ENCODE assay signal across 9 mouse cellular contexts in genomic region chr12:29528031-29528771, GRCm38 (mm10). TPM values are rescaled to one million over a fixed set of nuclear protein-coding genes. Genes with fewer than 3 reads are reported as not detected.
DNase-seq lines count a peak whose midpoint lies in the region; ATAC-seq lines count a peak whose summit lies in the region.
"Had no signal": no experiment of that assay in that cellular context is flagged by ENCODE, and none has a peak within 500 bp of the region (broad histone marks: within the 10 kb centered on the region; RNA-seq: fewer than 3 reads in every experiment).

Myt1l (plus strand) TSS chr12:29528384.

- H3K4me1 ChIP-seq in kidney, embryonic 15.5 days = 0 out of 2 replicates have a peak, but pooled peaks cover 5% of the 10 kb centered on the region
- H3K4me1 ChIP-seq in embryonic facial prominence, embryonic 11.5 days (ENCODE audit: control insufficient read depth, insufficient read depth, low read length) = no peaks in the 10 kb centered on the region; the same call in 1 of the 2 replicates
- H3K4me1 ChIP-seq in midbrain, embryonic 14.5 days (ENCODE audit: control insufficient read depth, insufficient read depth, low read length) = peaks cover 25% of the 10 kb centered on the region

- no peak within 1 kb of the TSS for H3K27ac ChIP-seq in kidney, embryonic 15.5 days
- no peak within 1 kb of the TSS; the same call in 1 of the 2 replicates for H3K27ac ChIP-seq in embryonic facial prominence, embryonic 11.5 days (replicated peaks; ENCODE audit: low read depth, low read length)
- H3K27ac ChIP-seq in midbrain, embryonic 14.5 days (replicated peaks; ENCODE audit: low read depth, low read length) = peak within 1 kb of the TSS; percentile 98

- WGBS in kidney, embryonic 15.5 days = 39% methylated on average over 13 of the region's 13 CpGs
- 28% methylated on average over 13 of the region's 13 CpGs for WGBS in embryonic facial prominence, embryonic 11.5 days
- 4% methylated on average over 13 of the region's 13 CpGs for WGBS in midbrain, embryonic 14.5 days

- peak within 1 kb of the TSS; percentile 17; the same call in 1 of the 2 replicates for H3K4me3 ChIP-seq in kidney, embryonic 15.5 days (replicated peaks)
- H3K4me3 ChIP-seq in embryonic facial prominence, embryonic 11.5 days (ENCODE audit: low read depth, low read length) = peak within 1 kb of the TSS; percentile 17; the same call in 1 of the 2 replicates
- H3K4me3 ChIP-seq in midbrain, embryonic 14.5 days (replicated peaks; ENCODE audit: low read depth, low read length) = peak within 1 kb of the TSS; percentile 58

- no peaks in the 10 kb centered on the region for H3K36me3 ChIP-seq in kidney, embryonic 15.5 days
- no peaks in the 10 kb centered on the region for H3K36me3 ChIP-seq in embryonic facial prominence, embryonic 11.5 days (replicated peaks; ENCODE audit: control insufficient read depth, insufficient read depth, low read depth, low read length)
- H3K36me3 ChIP-seq in midbrain, embryonic 14.5 days (ENCODE audit: control insufficient read depth, insufficient read depth, low read length) = no peaks in the 10 kb centered on the region

- no peaks in the 10 kb centered on the region for H3K9me3 ChIP-seq in kidney, embryonic 15.5 days (replicated peaks)
- no peaks in the 10 kb centered on the region for H3K9me3 ChIP-seq in embryonic facial prominence, embryonic 11.5 days (replicated peaks; ENCODE audit: control insufficient read depth, low read length)
- H3K9me3 ChIP-seq in midbrain, embryonic 14.5 days (ENCODE audit: control insufficient read depth, low read length) = no peaks in the 10 kb centered on the region

- no peak for DNase-seq in kidney, postnatal 4 days
- no peak for DNase-seq in embryonic facial prominence, embryonic 11.5 days (ENCODE audit: low spot score)
- peak; percentile 56 to 85 for DNase-seq in layer of hippocampus, adult 18-20 months (ENCODE audit: low spot score in 2 of 2)
- DNase-seq in midbrain, embryonic 14.5 days = peak; percentile 85
- no peak for DNase-seq in thymus, postnatal 25 days
- no peak for DNase-seq in spleen, postnatal 4 days (ENCODE audit: low spot score in 2 of 2)
- DNase-seq in B cell, adult 2 months = no peak

- H3K9ac ChIP-seq in kidney, embryonic 15.5 days = no peak within 1 kb of the TSS
- no peak within 1 kb of the TSS for H3K9ac ChIP-seq in embryonic facial prominence, embryonic 11.5 days (replicated peaks; ENCODE audit: low read length)
- peak within 1 kb of the TSS; percentile 84 for H3K9ac ChIP-seq in midbrain, embryonic 14.5 days (replicated peaks; ENCODE audit: low read length)

- no peak for ATAC-seq in kidney, embryonic 15.5 days (replicated peaks; ENCODE audit: low FRiP score)
- no peak for ATAC-seq in embryonic facial prominence, embryonic 11.5 days (replicated peaks; ENCODE audit: insufficient number of reproducible peaks, low FRiP score, low TSS enrichment, low read depth)
- ATAC-seq in midbrain, embryonic 14.5 days (ENCODE audit: low FRiP score, low TSS enrichment) = peak; percentile 42
- ATAC-seq: Patski had no signal

- peaks cover 59% of the 10 kb centered on the region for H3K27me3 ChIP-seq in kidney, embryonic 15.5 days
- peaks cover 3% of the 10 kb centered on the region; the same call in 1 of the 2 replicates for H3K27me3 ChIP-seq in embryonic facial prominence, embryonic 11.5 days (ENCODE audit: control insufficient read depth, insufficient read depth, low read length)
- H3K27me3 ChIP-seq in midbrain, embryonic 14.5 days (ENCODE audit: control insufficient read depth, insufficient read depth, low read length) = no peaks in the 10 kb centered on the region

- peak within 1 kb of the TSS; percentile 32; the same call in 1 of the 2 replicates for H3K4me2 ChIP-seq in kidney, embryonic 15.5 days
- H3K4me2 ChIP-seq in embryonic facial prominence, embryonic 11.5 days (ENCODE audit: low read depth, low read length) = peak within 1 kb of the TSS; percentile 51
- peak within 1 kb of the TSS; percentile 71 for H3K4me2 ChIP-seq in midbrain, embryonic 14.5 days (ENCODE audit: low read length)

RNA-seq across cellular contexts. Expression of gene Myt1l, which starts in this region (rescaled TPM):
- polyA plus RNA-seq in kidney, embryonic 15.5 days (2015; fragmentation: Nextera tagmentation; extraction: Ambion mirVana) = 0.21 and 0.60 TPM in 2 replicates
- polyA plus RNA-seq in embryonic facial prominence, embryonic 11.5 days (2014; fragmentation: Nextera tagmentation; extraction: Ambion mirVana) = 3.0 and 4.0 TPM in 2 replicates
- total RNA-seq in layer of hippocampus, adult 18-20 months (2021) = 100 to 1,000 TPM; 198 to 204 TPM
- polyA plus RNA-seq in midbrain, embryonic 14.5 days (2014; fragmentation: Nextera tagmentation; extraction: Ambion mirVana) = 250 and 257 TPM in 2 replicates

Comparison
In these comparisons a context has a peak if more than half of its experiments do, and no peak if none do; other contexts are left out.
1. RNA of gene Myt1l (polyA plus RNA-seq): 250 to 257 TPM in midbrain, embryonic 14.5 days; 3.0 to 4.0 TPM in embryonic facial prominence, embryonic 11.5 days and 0.21 to 0.60 TPM in kidney, embryonic 15.5 days; every median in the first group is over 10 times any median in the second.
2. DNase-seq: peak in layer of hippocampus, adult 18-20 months (2 of 2) and midbrain, embryonic 14.5 days (single experiment); none in kidney, postnatal 4 days (0 of 2), embryonic facial prominence, embryonic 11.5 days (single experiment), thymus, postnatal 25 days (single experiment), spleen, postnatal 4 days (0 of 2) and B cell, adult 2 months (0 of 2).
3. Peak in every context shown above with its lines, with median percentiles within 50 percentile points of each other: H3K4me2 ChIP-seq and H3K4me3 ChIP-seq.